In the genomic region with DNA sequence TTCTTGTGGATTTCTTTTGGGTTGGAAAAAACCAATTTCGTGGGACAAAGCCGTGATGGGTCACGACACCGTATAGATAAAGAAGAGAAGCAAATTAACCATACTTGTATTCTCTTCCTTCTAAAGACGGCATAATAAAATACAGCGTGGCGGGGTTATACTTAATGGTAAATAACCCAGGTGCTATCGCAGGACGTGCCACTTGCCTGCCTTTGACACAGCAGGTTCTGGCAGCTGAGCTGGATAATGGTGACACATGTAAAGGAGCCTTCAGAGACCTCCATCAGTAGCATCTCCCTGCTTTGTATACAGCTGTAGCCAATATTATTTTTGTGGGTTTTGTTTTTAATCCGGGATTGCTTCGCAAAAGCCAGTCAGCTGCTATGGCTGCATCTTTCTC, we compare ENCODE assay signal across 14 mouse cellular contexts. TPM values are rescaled to one million over a fixed set of nuclear protein-coding genes. Genes with fewer than 3 reads are reported as not detected.
DNase-seq lines count a peak whose midpoint lies in the region; ATAC-seq and TF ChIP-seq lines count a peak whose summit lies in the region.
"Had no signal": no experiment of that assay in that cellular context is flagged by ENCODE, and none has a peak within 500 bp of the region (broad histone marks: within the 10 kb centered on the region; RNA-seq: fewer than 3 reads in every experiment).

No protein-coding gene starts in this region.

- H3K27ac ChIP-seq in forebrain, embryonic 11.5 days (ENCODE audit: low read depth, low read length), result peak overlapping the region; percentile 15
- no peak overlapping the region for H3K27ac ChIP-seq in forebrain, embryonic 10.5 days
- peak overlapping the region; percentile 71 for H3K27ac ChIP-seq in forebrain, embryonic 16.5 days (ENCODE audit: low read length)
- H3K27ac ChIP-seq in midbrain, embryonic 11.5 days (ENCODE audit: low read depth, low read length), result peak overlapping the region; percentile 69; the same call in 1 of the 2 replicates
- peak overlapping the region; percentile 85 for H3K27ac ChIP-seq in olfactory bulb, adult 2 months (ENCODE audit: insufficient read depth, low read depth, low read length)
- H3K27ac ChIP-seq in liver, embryonic 11.5 days (ENCODE audit: low read depth, low read length), result no peak overlapping the region
- H3K27ac ChIP-seq: heart, embryonic 10.5 days; limb, embryonic 12.5 days had no signal

- no peak overlapping the region for H3K9ac ChIP-seq in forebrain, embryonic 11.5 days (ENCODE audit: low read length)
- no peak overlapping the region for H3K9ac ChIP-seq in forebrain, embryonic 16.5 days (replicated peaks; ENCODE audit: low read depth, low read length)
- H3K9ac ChIP-seq in midbrain, embryonic 11.5 days (ENCODE audit: low read length), result no peak overlapping the region
- no peak overlapping the region for H3K9ac ChIP-seq in liver, embryonic 11.5 days (ENCODE audit: low read depth, low read length)
- H3K9ac ChIP-seq: limb, embryonic 12.5 days; lung, embryonic 14.5 days had no signal

- peaks cover 44% of the 10 kb centered on the region for H3K27me3 ChIP-seq in forebrain, embryonic 11.5 days (ENCODE audit: control insufficient read depth, insufficient read depth, low read length)
- peaks cover 85% of the 10 kb centered on the region for H3K27me3 ChIP-seq in forebrain, embryonic 10.5 days (ENCODE audit: poor library complexity, severe bottlenecking)
- peaks cover 4% of the 10 kb centered on the region; the same call in 1 of the 2 replicates for H3K27me3 ChIP-seq in forebrain, embryonic 16.5 days (replicated peaks; ENCODE audit: control insufficient read depth, insufficient read depth, low read length)
- H3K27me3 ChIP-seq in midbrain, embryonic 11.5 days (ENCODE audit: control insufficient read depth, insufficient read depth, low read length), result no peaks in the 10 kb centered on the region
- no peaks in the 10 kb centered on the region for H3K27me3 ChIP-seq in liver, embryonic 11.5 days (replicated peaks; ENCODE audit: control insufficient read depth, insufficient read depth, low read length)
- H3K27me3 ChIP-seq: limb, embryonic 12.5 days had no signal

- H3K4me1 ChIP-seq in forebrain, embryonic 11.5 days (replicated peaks; ENCODE audit: control insufficient read depth, insufficient read depth, low read length), result no peaks in the 10 kb centered on the region; the same call in 1 of the 2 replicates
- peaks cover 28% of the 10 kb centered on the region for H3K4me1 ChIP-seq in forebrain, embryonic 10.5 days
- H3K4me1 ChIP-seq in forebrain, embryonic 16.5 days (replicated peaks; ENCODE audit: control insufficient read depth, insufficient read depth, low read length), result peaks cover 30% of the 10 kb centered on the region
- peaks cover 8% of the 10 kb centered on the region; the same call in 1 of the 2 replicates for H3K4me1 ChIP-seq in midbrain, embryonic 11.5 days (ENCODE audit: control insufficient read depth, insufficient read depth, low read length)
- peaks cover 4% of the 10 kb centered on the region; the same call in 1 of the 2 replicates for H3K4me1 ChIP-seq in olfactory bulb, adult 2 months (ENCODE audit: control insufficient read depth, insufficient read depth, low read length)
- no peaks in the 10 kb centered on the region for H3K4me1 ChIP-seq in liver, embryonic 11.5 days (replicated peaks; ENCODE audit: control insufficient read depth, insufficient read depth, low read length)
- H3K4me1 ChIP-seq: heart, embryonic 10.5 days had no signal

- TF ChIP-seq CTCF in olfactory bulb, adult 2 months (IDR thresholded peaks at IDR 0.05; ENCODE audit: insufficient read depth, low read depth, low read length), result no peak

- WGBS in forebrain, embryonic 11.5 days, result 53% methylated on average over 11 of the region's 11 CpGs
- WGBS in forebrain, embryonic 10.5 days, result 79% methylated on average over 11 of the region's 11 CpGs
- WGBS in forebrain, embryonic 16.5 days, result 9% methylated on average over 11 of the region's 11 CpGs
- WGBS in midbrain, embryonic 11.5 days, result 72% methylated on average over 11 of the region's 11 CpGs
- 23% methylated on average over 11 of the region's 11 CpGs for WGBS in olfactory bulb, adult 2 months
- 87% methylated on average over 11 of the region's 11 CpGs for WGBS in liver, embryonic 11.5 days

- no peak for DNase-seq in forebrain, embryonic 11.5 days (ENCODE audit: low spot score)
- no peak for DNase-seq in forebrain, embryonic 10.5 days (ENCODE audit: extremely low spot score, low spot score)
- DNase-seq in midbrain, embryonic 11.5 days (ENCODE audit: low spot score, missing footprints), result no peak
- DNase-seq in lung, adult 18-20 months, result no peak
- no peak for DNase-seq in liver, embryonic 11.5 days (ENCODE audit: low spot score)
- no peak for DNase-seq in adrenal gland, adult (ENCODE audit: inconsistent age in 2 of 2, low spot score in 1 of 2)
- DNase-seq: adrenal gland, postnatal 36 days; heart, postnatal 4 days; spleen, adult 18-20 months had no signal

- H3K36me3 ChIP-seq in forebrain, embryonic 11.5 days (ENCODE audit: control insufficient read depth, insufficient read depth, low read length), result no peaks in the 10 kb centered on the region
- no peaks in the 10 kb centered on the region for H3K36me3 ChIP-seq in forebrain, embryonic 10.5 days (replicated peaks)
- no peaks in the 10 kb centered on the region for H3K36me3 ChIP-seq in forebrain, embryonic 16.5 days (ENCODE audit: control insufficient read depth, insufficient read depth)
- no peaks in the 10 kb centered on the region for H3K36me3 ChIP-seq in midbrain, embryonic 11.5 days (ENCODE audit: control insufficient read depth, insufficient read depth, low read length)
- no peaks in the 10 kb centered on the region for H3K36me3 ChIP-seq in liver, embryonic 11.5 days (ENCODE audit: control insufficient read depth, insufficient read depth, low read length)
- H3K36me3 ChIP-seq: heart, embryonic 10.5 days; limb, embryonic 12.5 days had no signal

- no peaks in the 10 kb centered on the region for H3K9me3 ChIP-seq in forebrain, embryonic 11.5 days (ENCODE audit: control insufficient read depth, low read length)
- H3K9me3 ChIP-seq in forebrain, embryonic 10.5 days, result no peaks in the 10 kb centered on the region
- no peaks in the 10 kb centered on the region for H3K9me3 ChIP-seq in forebrain, embryonic 16.5 days (ENCODE audit: control insufficient read depth, low read length)
- H3K9me3 ChIP-seq in midbrain, embryonic 11.5 days (ENCODE audit: control insufficient read depth, low read length), result no peaks in the 10 kb centered on the region
- no peaks in the 10 kb centered on the region for H3K9me3 ChIP-seq in liver, embryonic 11.5 days (ENCODE audit: control insufficient read depth, low read length)
- H3K9me3 ChIP-seq: heart, embryonic 10.5 days; limb, embryonic 12.5 days had no signal

- H3K4me3 ChIP-seq in forebrain, embryonic 11.5 days (ENCODE audit: low read depth, low read length), result no peak overlapping the region
- no peak overlapping the region for H3K4me3 ChIP-seq in forebrain, embryonic 10.5 days
- peak overlapping the region; percentile 6; the same call in 1 of the 2 replicates for H3K4me3 ChIP-seq in forebrain, embryonic 16.5 days (replicated peaks; ENCODE audit: low read length)
- no peak overlapping the region for H3K4me3 ChIP-seq in midbrain, embryonic 11.5 days (ENCODE audit: low read depth, low read length)
- no peak overlapping the region for H3K4me3 ChIP-seq in olfactory bulb, adult 2 months (ENCODE audit: insufficient read depth, low read depth, low read length)
- H3K4me3 ChIP-seq in liver, embryonic 11.5 days (ENCODE audit: low read depth, low read length), result no peak overlapping the region
- H3K4me3 ChIP-seq: heart, embryonic 10.5 days; limb, embryonic 12.5 days had no signal

- peak; percentile 51; the same call in 1 of the 2 replicates for ATAC-seq in forebrain, embryonic 11.5 days (replicated peaks; ENCODE audit: low FRiP score)
- peak; percentile 31 for ATAC-seq in forebrain, embryonic 16.5 days
- no peak; the same call in 1 of the 2 replicates for ATAC-seq in midbrain, embryonic 11.5 days (ENCODE audit: low FRiP score)
- no peak for ATAC-seq in liver, embryonic 11.5 days (replicated peaks; ENCODE audit: low FRiP score)

- H3K4me2 ChIP-seq in forebrain, embryonic 11.5 days (ENCODE audit: low read depth, low read length, severe bottlenecking), result no peak overlapping the region
- H3K4me2 ChIP-seq in forebrain, embryonic 16.5 days (ENCODE audit: low read length), result peak overlapping the region; percentile 43
- H3K4me2 ChIP-seq in midbrain, embryonic 11.5 days, result no peak overlapping the region
- no peak overlapping the region for H3K4me2 ChIP-seq in liver, embryonic 11.5 days
- H3K4me2 ChIP-seq: lung, embryonic 14.5 days had no signal

- TF ChIP-seq POLR2A in olfactory bulb, adult 2 months (IDR thresholded peaks at IDR 0.05; ENCODE audit: insufficient read depth, low read depth, low read length), result no peak

RNA-seq across cellular contexts. Expression of a gene that starts 48.7 kb away (rescaled TPM):
- polyA plus RNA-seq in forebrain, embryonic 11.5 days (2014; fragmentation: Nextera tagmentation; extraction: Ambion mirVana), result 255 and 266 TPM in 2 replicates
- 280 and 291 TPM in 2 replicates for polyA plus RNA-seq in forebrain, embryonic 10.5 days (2016; fragmentation: Nextera tagmentation; extraction: Ambion mirVana)
- polyA plus RNA-seq in forebrain, embryonic 16.5 days (2015; fragmentation: Nextera tagmentation; extraction: Ambion mirVana), result 98.8 and 109 TPM in 2 replicates
- polyA plus RNA-seq in midbrain, embryonic 11.5 days (2014; fragmentation: Nextera tagmentation; extraction: Ambion mirVana), result 172 and 189 TPM in 2 replicates
- polyA plus RNA-seq in olfactory bulb, adult 2 months (2012; ENCODE audit: insufficient read depth, insufficient read length, low replicate concordance, missing spikeins), result 382 TPM in 1 of 2 replicates, not detected in the other
- polyA plus RNA-seq in liver, embryonic 11.5 days (2014; fragmentation: Nextera tagmentation; extraction: Ambion mirVana), result 156 and 165 TPM in 2 replicates

Comparison
In these comparisons a context has a peak if more than half of its experiments do, and no peak if none do; other contexts are left out.
1. H3K27ac ChIP-seq: peak in forebrain, embryonic 11.5 days (single experiment), forebrain, embryonic 16.5 days (single experiment), midbrain, embryonic 11.5 days (single experiment) and olfactory bulb, adult 2 months (single experiment); none in forebrain, embryonic 10.5 days (single experiment) and liver, embryonic 11.5 days (single experiment).
2. ATAC-seq: peak in forebrain, embryonic 11.5 days (single experiment) and forebrain, embryonic 16.5 days (single experiment); none in midbrain, embryonic 11.5 days (single experiment) and liver, embryonic 11.5 days (single experiment).